29 mouse cellular contexts compared by ENCODE assay signal in the genomic region with DNA sequence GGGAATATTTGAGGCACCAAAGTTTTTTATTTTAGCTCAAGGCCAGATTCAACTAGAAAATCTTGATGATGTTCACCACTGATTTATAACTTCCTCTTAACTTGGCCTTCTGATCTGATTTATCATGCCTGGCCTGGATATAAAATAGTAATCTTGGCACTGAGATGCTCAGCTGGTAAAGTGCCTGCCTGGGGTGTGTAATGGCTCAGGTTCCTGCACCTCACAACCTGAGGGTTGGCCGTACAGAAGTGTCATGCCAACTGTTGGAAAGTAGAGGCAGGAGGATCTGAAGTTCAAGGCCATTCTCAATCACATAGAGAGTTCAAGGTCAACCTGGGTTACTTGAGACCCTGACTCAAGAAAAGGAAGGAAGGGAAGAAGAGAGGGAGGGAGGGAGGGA. TPM values are rescaled to one million over a fixed set of nuclear protein-coding genes. Genes with fewer than 3 reads are reported as not detected.
DNase-seq lines count a peak whose midpoint lies in the region; ATAC-seq and TF ChIP-seq lines count a peak whose summit lies in the region.
"Had no signal": no experiment of that assay in that cellular context is flagged by ENCODE, and none has a peak within 500 bp of the region (broad histone marks: within the 10 kb centered on the region; RNA-seq: fewer than 3 reads in every experiment).

No protein-coding gene starts in this region.

- WGBS in heart, embryonic 16.5 days: 74% methylated on average over 1 of the region's 1 CpGs
- 71% methylated on average over 1 of the region's 1 CpGs for WGBS in heart, adult 2 months

- TF ChIP-seq EP300 in heart, adult 2 months (IDR thresholded peaks at IDR 0.05; ENCODE audit: insufficient read depth, low read depth, low read length): no peak

- intact Hi-C loops in heart, postnatal 10 days (cut with DNase I): no loop called here
- intact Hi-C loops in heart, adult 2 months (cut with DNase I): loop anchor here (5.0 kb wide), 1 partner anchor 42 kb away; no protein-coding TSS in a partner anchor

- H3K9me3 ChIP-seq in heart, embryonic 16.5 days (replicated peaks; ENCODE audit: control insufficient read depth, low read length): no peaks in the 10 kb centered on the region
- H3K9me3 ChIP-seq: embryonic facial prominence, embryonic 10.5 days; embryonic facial prominence, embryonic 13.5 days; forebrain, embryonic 12.5 days; forebrain, embryonic 15.5 days; heart, embryonic 13.5 days had no signal

- H3K9ac ChIP-seq in heart, embryonic 16.5 days (ENCODE audit: low read length): no peak overlapping the region
- no peak overlapping the region for H3K9ac ChIP-seq in heart, adult 2 months (ENCODE audit: low read depth, low read length)
- H3K9ac ChIP-seq: embryonic facial prominence, embryonic 13.5 days; forebrain, embryonic 12.5 days; forebrain, embryonic 15.5 days; heart, embryonic 13.5 days; hindbrain, embryonic 14.5 days had no signal

- peaks cover 31% of the 10 kb centered on the region for H3K4me1 ChIP-seq in heart, embryonic 16.5 days (ENCODE audit: control insufficient read depth, insufficient read depth, low read length)
- H3K4me1 ChIP-seq in heart, adult 2 months (ENCODE audit: control insufficient read depth, insufficient read depth, low read length): peaks cover 3% of the 10 kb centered on the region
- H3K4me1 ChIP-seq: forebrain, embryonic 12.5 days; forebrain, embryonic 15.5 days had no signal

- DNase-seq in adrenal gland, adult 8-10 months: peak; percentile 53
- DNase-seq in adrenal gland, postnatal 25 days: no peak
- DNase-seq in heart, adult 11 months: peak; percentile 76
- no peak for DNase-seq in heart, postnatal 10 days
- DNase-seq in heart, adult 2 months: no peak
- DNase-seq: B cell, adult 2 months; cerebellum, adult 11-12 months; cerebellum, adult 8-10 months; cerebellum, postnatal 10 days; cerebellum, postnatal 36 days; embryo, embryonic 11 days; gastrocnemius, postnatal 25 days; heart, postnatal 4 days; kidney, adult 18-20 months; kidney, adult 9 months had no signal

- no peak for TF ChIP-seq CTCF in heart, adult 2 months (IDR thresholded peaks at IDR 0.05)

- TF ChIP-seq POLR2A in heart, adult 2 months (IDR thresholded peaks at IDR 0.05; ENCODE audit: insufficient read depth, low read depth, low read length): no peak

- no peaks in the 10 kb centered on the region for H3K79me2 ChIP-seq in heart, adult 2 months (replicated peaks; ENCODE audit: control insufficient read depth, insufficient read depth, low read length)

- H3K4me2 ChIP-seq in heart, embryonic 16.5 days (ENCODE audit: low read depth, low read length): no peak overlapping the region
- H3K4me2 ChIP-seq: embryonic facial prominence, embryonic 13.5 days; forebrain, embryonic 12.5 days; forebrain, embryonic 15.5 days; heart, embryonic 13.5 days; hindbrain, embryonic 14.5 days had no signal

- ATAC-seq in heart, embryonic 16.5 days (replicated peaks; ENCODE audit: extremely low read depth, insufficient read depth, low FRiP score): no peak
- ATAC-seq: forebrain, embryonic 15.5 days; hindbrain, postnatal 0 days; inflammation-experienced regulatory T-cells, adult 6 months; intestine, embryonic 16.5 days; Patski had no signal

- H3K27ac ChIP-seq in heart, embryonic 16.5 days (ENCODE audit: low read length): peak overlapping the region; percentile 25
- H3K27ac ChIP-seq in heart, adult 2 months: no peak overlapping the region
- H3K27ac ChIP-seq: embryonic facial prominence, embryonic 10.5 days; embryonic facial prominence, embryonic 13.5 days; forebrain, embryonic 12.5 days; forebrain, embryonic 15.5 days; hindbrain, embryonic 14.5 days; hindbrain, postnatal 0 days had no signal

- H3K36me3 ChIP-seq in heart, embryonic 16.5 days (ENCODE audit: control insufficient read depth, insufficient read depth): no peaks in the 10 kb centered on the region
- peaks cover 2% of the 10 kb centered on the region; the same call in 1 of the 2 replicates for H3K36me3 ChIP-seq in heart, adult 2 months (ENCODE audit: control insufficient read depth, insufficient read depth, low read length)
- H3K36me3 ChIP-seq: embryonic facial prominence, embryonic 10.5 days; embryonic facial prominence, embryonic 13.5 days; forebrain, embryonic 12.5 days; forebrain, embryonic 15.5 days; G1E had no signal

- no peak overlapping the region for H3K4me3 ChIP-seq in heart, embryonic 16.5 days (ENCODE audit: low read length)
- no peak overlapping the region for H3K4me3 ChIP-seq in heart, adult 2 months
- H3K4me3 ChIP-seq: embryonic facial prominence, embryonic 10.5 days; embryonic facial prominence, embryonic 13.5 days; erythroblast, embryonic 14.5 days; forebrain, embryonic 12.5 days; forebrain, embryonic 15.5 days; heart, embryonic 13.5 days had no signal

- no peaks in the 10 kb centered on the region for H3K27me3 ChIP-seq in heart, embryonic 16.5 days (ENCODE audit: control insufficient read depth, insufficient read depth, low read length)
- H3K27me3 ChIP-seq in heart, adult 2 months (ENCODE audit: control insufficient read depth, insufficient read depth, low read length): no peaks in the 10 kb centered on the region
- H3K27me3 ChIP-seq: CH12.LX; embryonic facial prominence, embryonic 13.5 days; forebrain, embryonic 12.5 days; forebrain, embryonic 15.5 days; heart, embryonic 13.5 days; Patski had no signal

RNA-seq across cellular contexts. Expression of gene Pakap, which starts 57.3 kb away (rescaled TPM):
- 10 to 100 TPM; 35.3 to 97.4 (median 63.1) TPM for total RNA-seq in adrenal gland, adult 8-10 months (2022)
- total RNA-seq in adrenal gland, postnatal 25 days (2021): 67.2 and 126 TPM in 2 replicates
- 10 to 100 TPM; 60.6 to 62.1 TPM for total RNA-seq in heart, postnatal 10 days (2021)
- 57.5 and 60.2 TPM in 2 replicates for polyA plus RNA-seq in heart, embryonic 16.5 days (2015; fragmentation: Nextera tagmentation; extraction: Ambion mirVana)
- total RNA-seq in heart, adult 2 months (2021): 10 to 100 TPM; 33.7 to 35.2 TPM
- polyA plus RNA-seq in heart, adult 2 months (2012; rRNA removed): 3.3 and 7.6 TPM in 2 replicates
- total RNA-seq: G1E had no signal
- polyA plus RNA-seq: erythroblast, embryonic 14.5 days; G1E had no signal

Comparison
In these comparisons a context has a peak if more than half of its experiments do, and no peak if none do; other contexts are left out.
1. DNase-seq: peak in adrenal gland, adult 8-10 months (single experiment) and heart, adult 11 months (single experiment); none in adrenal gland, postnatal 25 days (single experiment), heart, postnatal 10 days (0 of 2) and heart, adult 2 months (0 of 2).